Mouse (Mus musculus) midbrain, embryonic 13.5 days (tissue): Measurements from ENCODE around the gene Cpeb2. TPM values are rescaled to one million over a fixed set of nuclear protein-coding genes. Genes with fewer than 3 reads are reported as not detected.

Experiments
- ATAC-seq: fragments of 200-750 bp; cut with Nextera tagmentation; 2 replicates; pipeline ENCODE4 v1.8.0; 2017; ENCODE audit warnings: mild to moderate bottlenecking, moderate TSS enrichment, moderate library complexity
- H3K27ac ChIP-seq: fragments of 300-500 bp; sonication (generic); 2 replicates; pipeline ENCODE4 v1.5.1; 2015; ENCODE audit warnings: inconsistent platforms, mild to moderate bottlenecking, moderate library complexity
- H3K27me3 ChIP-seq: fragments of 300-500 bp; sonication (generic); 2 replicates; pipeline ENCODE4 v1.6.1; 2015; ENCODE audit warnings: mild to moderate bottlenecking, inconsistent platforms
- H3K36me3 ChIP-seq: fragments of 300-500 bp; sonication (generic); 2 replicates; pipeline ENCODE4 v1.6.1; 2015; ENCODE audit warnings: mild to moderate bottlenecking, inconsistent platforms
- H3K4me1 ChIP-seq: fragments of 300-500 bp; sonication (generic); replicated peaks from 2 replicates; pipeline ENCODE4 v1.6.1; 2015; ENCODE audit warnings: inconsistent platforms
- H3K4me2 ChIP-seq: fragments of 300-500 bp; sonication (generic); replicated peaks from 2 replicates; pipeline ENCODE4 v1.6.1; 2015; ENCODE audit warnings: moderate library complexity, mild to moderate bottlenecking, inconsistent platforms
- H3K4me3 ChIP-seq: fragments of 300-500 bp; sonication (generic); replicated peaks from 2 replicates; pipeline ENCODE4 v1.5.1; 2015; ENCODE audit warnings: mild to moderate bottlenecking, inconsistent platforms
- H3K9ac ChIP-seq: fragments of 300-500 bp; sonication (generic); replicated peaks from 2 replicates; pipeline ENCODE4 v1.6.1; 2015; ENCODE audit warnings: mild to moderate bottlenecking, inconsistent platforms
- H3K9me3 ChIP-seq: fragments of 300-500 bp; sonication (generic); 2 replicates; pipeline ENCODE4 v1.6.1; 2016; ENCODE audit warnings: mild to moderate bottlenecking, inconsistent platforms
- WGBS: fragments of 180-500 bp; shearing (Covaris S2); methylation state at CpG from one replicate; pipeline ENCODE4 v1.1.7; 2015; 5-methylcytosine and 5-hydroxymethylcytosine counted together
- polyA plus RNA-seq: library from polyadenylated mRNA; unstranded; fragments of >200 nt; fragmentation: Nextera tagmentation; extraction: Ambion mirVana; gene quantifications from 2 replicates; pipeline ENCODE4 v1.2.1, GENCODE M21; 2015

Gene Cpeb2
- polyA plus RNA-seq, 1 experiment from 2014 or later, result 12.1 TPM

- Histone ChIP-seq H3K4me3 (no peak overlapping the region), H3K27ac (no peak overlapping the region), H3K27me3 (no peaks in the 10 kb centered on the region), H3K36me3 (peaks cover 17% of the 10 kb centered on the region), H3K4me2 (no peak overlapping the region), H3K9ac (no peak overlapping the region), H3K4me1 (no peaks in the 10 kb centered on the region), H3K9me3 (no peaks in the 10 kb centered on the region)
- WGBS, result 90% methylated on average over 4 of the region's 4 CpGs
- no peak for ATAC-seq
Observed at GRCm38 (mm10) chr5:43293136-43293535, 60.2 kb downstream of the Cpeb2 start.

DNA sequence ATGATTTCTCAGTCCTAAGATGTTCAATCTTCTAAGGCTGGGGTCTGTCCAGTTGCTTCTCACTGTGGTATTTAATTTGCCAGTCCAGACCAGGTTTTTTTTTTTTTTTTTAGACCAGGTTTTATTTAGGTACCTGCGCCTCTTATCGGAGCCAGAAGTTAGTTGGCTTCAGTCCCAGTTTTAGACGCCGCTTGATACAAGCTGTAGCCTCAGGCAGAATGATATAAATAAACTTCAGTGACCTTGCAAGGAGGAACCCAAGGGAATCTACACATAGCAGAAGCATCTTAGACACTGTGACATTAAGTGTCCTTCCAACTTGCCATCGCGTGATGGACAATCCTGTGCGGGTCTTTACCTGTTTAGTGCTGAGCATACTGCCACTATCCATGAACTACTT, 64.5 kb downstream of the Cpeb2 start:
- Histone ChIP-seq H3K9ac (no peak overlapping the region), H3K4me1 (no peaks in the 10 kb centered on the region), H3K27ac (no peak overlapping the region), H3K27me3 (no peaks in the 10 kb centered on the region), H3K4me3 (no peak overlapping the region), H3K4me2 (no peak overlapping the region), H3K36me3 (peaks cover 2% of the 10 kb centered on the region; the same call in 1 of the 2 replicates), H3K9me3 (no peaks in the 10 kb centered on the region)
- 95% methylated on average over 7 of the region's 7 CpGs for WGBS
- ATAC-seq, result no peak

DNA sequence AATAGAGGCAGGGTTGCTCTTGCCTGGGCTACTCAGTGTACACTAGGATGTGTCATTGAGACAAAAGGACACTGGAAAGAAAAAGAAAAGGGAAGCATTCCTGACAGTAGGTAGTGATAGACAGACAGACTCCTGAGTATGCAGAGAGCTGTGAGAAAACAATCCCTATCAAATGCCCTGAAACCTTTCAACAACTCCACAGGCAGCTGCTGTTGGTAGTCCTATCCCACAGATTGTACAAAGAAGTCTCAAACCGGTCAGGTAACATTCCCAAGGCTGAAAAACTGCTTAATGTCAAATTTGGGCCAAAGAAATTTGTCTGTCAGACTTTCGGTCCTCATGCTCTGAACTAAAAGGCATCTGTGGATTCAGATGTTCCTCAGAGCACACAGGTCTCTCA, 66.0 kb downstream of the Cpeb2 start:
- no peaks in the 10 kb centered on the region for H3K9me3 ChIP-seq
- H3K9ac ChIP-seq, result no peak overlapping the region
- H3K27me3 ChIP-seq, result no peaks in the 10 kb centered on the region
- no peaks in the 10 kb centered on the region for H3K4me1 ChIP-seq
- H3K4me3 ChIP-seq, result no peak overlapping the region
- H3K4me2 ChIP-seq, result no peak overlapping the region
- H3K27ac ChIP-seq, result no peak overlapping the region
- ATAC-seq, result no peak
- 94% methylated on average over 2 of the region's 2 CpGs for WGBS
- H3K36me3 ChIP-seq, result no peaks in the 10 kb centered on the region

DNA sequence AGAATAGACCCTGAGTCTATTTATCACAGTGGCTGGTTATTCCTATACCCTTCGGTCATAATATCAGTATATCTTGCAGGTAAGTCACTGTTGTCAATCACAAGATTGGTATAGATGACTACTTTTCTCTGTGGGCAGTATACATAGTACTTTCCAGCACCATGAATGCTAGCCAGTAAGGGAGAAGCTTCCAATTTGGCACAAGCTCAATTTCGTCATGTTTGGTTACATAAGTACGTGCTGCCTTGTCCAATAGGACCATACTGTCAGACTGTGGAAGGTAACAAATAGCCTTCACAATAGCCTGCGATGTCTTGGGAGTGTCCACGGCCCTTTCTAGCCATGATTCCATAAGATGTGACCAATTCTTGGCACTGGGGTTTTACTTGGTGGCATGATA, 67.1 kb downstream of the Cpeb2 start:
- Histone ChIP-seq H3K9me3 (no peaks in the 10 kb centered on the region), H3K4me2 (no peak overlapping the region), H3K4me3 (no peak overlapping the region), H3K4me1 (no peaks in the 10 kb centered on the region), H3K36me3 (no peaks in the 10 kb centered on the region), H3K27me3 (no peaks in the 10 kb centered on the region), H3K27ac (no peak overlapping the region), H3K9ac (no peak overlapping the region)
- ATAC-seq, result no peak
- 91% methylated on average over 5 of the region's 5 CpGs for WGBS

GRCm38 (mm10) chr5:43300979-43301378, 68.0 kb downstream of the Cpeb2 start:
- Histone ChIP-seq H3K36me3 (no peaks in the 10 kb centered on the region), H3K4me3 (no peak overlapping the region), H3K27ac (no peak overlapping the region), H3K9me3 (no peaks in the 10 kb centered on the region), H3K4me1 (no peaks in the 10 kb centered on the region), H3K27me3 (no peaks in the 10 kb centered on the region), H3K4me2 (no peak overlapping the region), H3K9ac (no peak overlapping the region)
- whole genome bisulfite sequencing, result 59% methylated on average over 3 of the region's 3 CpGs
- ATAC-seq, result no peak

DNA sequence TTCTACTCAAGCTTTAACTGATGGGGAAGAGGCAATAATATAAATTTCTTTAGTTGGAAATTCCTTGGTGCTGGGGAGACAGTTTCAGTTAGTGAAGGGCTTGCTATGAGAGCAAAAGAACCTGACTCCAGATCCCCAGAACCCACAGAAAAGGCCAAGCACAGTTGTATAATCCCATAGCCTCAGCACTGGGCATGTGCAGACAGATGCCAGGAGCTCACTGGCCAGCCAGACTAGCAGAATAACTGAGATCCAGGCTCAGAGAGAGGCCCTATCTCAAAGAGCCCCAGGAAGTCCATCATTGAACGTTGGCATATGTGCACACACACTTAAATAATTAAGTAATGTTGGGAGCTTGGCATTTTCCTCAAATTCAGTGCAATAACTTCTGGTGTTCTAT, 70.5 kb downstream of the Cpeb2 start:
- Histone ChIP-seq H3K4me3 (no peak overlapping the region), H3K27ac (no peak overlapping the region), H3K27me3 (no peaks in the 10 kb centered on the region), H3K4me1 (no peaks in the 10 kb centered on the region), H3K9me3 (no peaks in the 10 kb centered on the region), H3K4me2 (no peak overlapping the region), H3K9ac (no peak overlapping the region), H3K36me3 (no peaks in the 10 kb centered on the region)
- ATAC-seq, result no peak
- WGBS, result 78% methylated on average over 1 of the region's 1 CpGs

GRCm38 (mm10) chr5:43305449-43305848, 72.5 kb downstream of the Cpeb2 start:
- H3K36me3 ChIP-seq, result no peaks in the 10 kb centered on the region
- H3K27me3 ChIP-seq, result no peaks in the 10 kb centered on the region
- no peak overlapping the region for H3K4me2 ChIP-seq
- no peaks in the 10 kb centered on the region for H3K4me1 ChIP-seq
- H3K4me3 ChIP-seq, result no peak overlapping the region
- no peak overlapping the region for H3K27ac ChIP-seq
- no peak overlapping the region for H3K9ac ChIP-seq
- ATAC-seq, result no peak
- no peaks in the 10 kb centered on the region for H3K9me3 ChIP-seq
- WGBS, result 92% methylated on average over 3 of the region's 3 CpGs

- H3K27ac ChIP-seq, result no peak overlapping the region
- H3K9ac ChIP-seq, result no peak overlapping the region
- H3K4me1 ChIP-seq, result no peaks in the 10 kb centered on the region
- no peaks in the 10 kb centered on the region for H3K36me3 ChIP-seq
- no peaks in the 10 kb centered on the region for H3K27me3 ChIP-seq
- WGBS, result 47% methylated on average over 4 of the region's 4 CpGs
- no peak overlapping the region for H3K4me3 ChIP-seq
- no peak overlapping the region for H3K4me2 ChIP-seq
- no peaks in the 10 kb centered on the region for H3K9me3 ChIP-seq
- 0 out of 2 replicates have a peak, but pooled peaks have one; percentile 24 for ATAC-seq
Observed at GRCm38 (mm10) chr5:43309961-43310360, 77.0 kb downstream of the Cpeb2 start.

DNA sequence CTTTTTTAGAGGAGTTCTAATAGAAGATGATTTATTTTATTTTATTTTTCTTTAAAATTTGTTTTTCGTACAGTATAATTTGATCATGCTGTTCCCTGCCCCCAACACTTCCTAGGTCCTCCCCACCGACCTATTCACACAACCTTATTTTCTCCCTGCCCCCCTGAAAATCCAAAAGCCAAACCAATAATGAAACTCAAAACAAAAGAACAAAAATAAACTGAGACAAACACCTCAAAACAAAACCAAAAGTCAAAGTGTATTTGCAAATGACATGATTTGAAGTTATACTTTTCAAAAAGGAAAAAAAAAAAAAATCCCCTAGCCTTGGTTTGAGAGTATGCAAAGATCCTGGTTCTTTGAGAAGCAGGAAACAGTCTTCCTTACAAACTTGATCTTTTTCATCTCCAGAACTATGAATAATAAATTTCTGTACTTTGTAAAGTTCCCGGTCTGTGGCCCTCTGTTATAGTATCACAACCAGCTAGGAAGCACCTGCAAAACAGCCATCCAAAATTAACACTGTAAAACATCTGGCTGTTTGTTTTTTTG, 91.4 kb downstream of the Cpeb2 start:
- no peak overlapping the region for H3K4me3 ChIP-seq
- H3K27ac ChIP-seq, result no peak overlapping the region
- no peak overlapping the region for H3K4me2 ChIP-seq
- H3K27me3 ChIP-seq, result no peaks in the 10 kb centered on the region
- no peaks in the 10 kb centered on the region for H3K4me1 ChIP-seq
- WGBS, result 91% methylated on average over 3 of the region's 3 CpGs
- no peaks in the 10 kb centered on the region for H3K36me3 ChIP-seq
- no peaks in the 10 kb centered on the region for H3K9me3 ChIP-seq
- no peak overlapping the region for H3K9ac ChIP-seq
- no peak for ATAC-seq

GRCm38 (mm10) chr5:43325561-43325960, 92.6 kb downstream of the Cpeb2 start:
- Histone ChIP-seq H3K27me3 (no peaks in the 10 kb centered on the region), H3K36me3 (no peaks in the 10 kb centered on the region), H3K9ac (no peak overlapping the region), H3K4me2 (no peak overlapping the region), H3K4me3 (no peak overlapping the region), H3K9me3 (no peaks in the 10 kb centered on the region), H3K27ac (no peak overlapping the region), H3K4me1 (no peaks in the 10 kb centered on the region)
- 82% methylated on average over 4 of the region's 4 CpGs for WGBS
- no peak for ATAC-seq

GRCm38 (mm10) chr5:43328579-43328978, 95.6 kb downstream of the Cpeb2 start:
- no peak for ATAC-seq
- no peak overlapping the region for H3K4me3 ChIP-seq
- no peak overlapping the region for H3K4me2 ChIP-seq
- no peak overlapping the region for H3K9ac ChIP-seq
- no peaks in the 10 kb centered on the region for H3K27me3 ChIP-seq
- 54% methylated on average over 4 of the region's 4 CpGs for WGBS
- H3K36me3 ChIP-seq, result no peaks in the 10 kb centered on the region
- H3K9me3 ChIP-seq, result no peaks in the 10 kb centered on the region
- H3K27ac ChIP-seq, result no peak overlapping the region
- H3K4me1 ChIP-seq, result no peaks in the 10 kb centered on the region

DNA sequence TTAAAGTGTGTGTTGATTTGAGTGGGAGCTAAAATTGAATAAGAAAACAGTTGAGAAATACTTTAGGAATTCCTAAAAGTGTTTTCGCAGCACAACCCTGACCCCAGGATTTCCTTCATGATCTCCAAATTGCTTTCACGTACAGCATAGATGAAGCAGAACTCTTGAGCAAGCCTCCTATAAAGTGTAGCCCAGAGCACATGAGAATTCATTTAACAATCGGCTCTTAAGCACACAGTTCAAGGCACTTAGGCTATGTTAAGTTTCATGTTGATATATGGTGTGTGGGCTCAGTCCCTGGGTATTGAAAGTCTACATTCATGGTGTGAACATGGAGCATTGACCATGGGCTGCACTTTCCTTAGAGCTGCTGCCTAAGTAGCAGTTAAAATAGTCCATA, 97.3 kb downstream of the Cpeb2 start:
- no peak for ATAC-seq
- Histone ChIP-seq H3K27ac (no peak overlapping the region), H3K9me3 (no peaks in the 10 kb centered on the region), H3K4me2 (no peak overlapping the region), H3K4me1 (no peaks in the 10 kb centered on the region), H3K4me3 (no peak overlapping the region), H3K36me3 (no peaks in the 10 kb centered on the region), H3K9ac (no peak overlapping the region), H3K27me3 (no peaks in the 10 kb centered on the region)
- WGBS, result 93% methylated on average over 3 of the region's 3 CpGs

DNA sequence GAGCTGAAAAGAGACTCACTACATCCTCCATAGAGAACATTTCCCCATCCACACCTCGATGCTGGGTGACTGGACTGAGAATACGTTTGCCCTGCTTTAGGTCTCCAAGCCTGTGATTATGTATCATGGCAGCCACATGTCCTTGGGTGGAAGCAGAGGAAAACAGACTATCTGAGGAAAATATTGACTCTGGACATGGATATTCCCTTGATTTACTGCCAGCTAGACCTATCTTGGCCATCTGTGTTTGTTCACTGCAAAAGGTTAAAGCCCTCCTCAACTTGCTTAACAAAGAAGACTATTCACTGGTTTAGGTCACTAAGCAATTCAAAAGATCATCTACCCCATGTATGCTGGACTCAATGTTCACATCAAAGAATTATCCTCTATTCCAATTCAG, 101.5 kb downstream of the Cpeb2 start:
- Histone ChIP-seq H3K27me3 (no peaks in the 10 kb centered on the region), H3K9ac (no peak overlapping the region), H3K9me3 (no peaks in the 10 kb centered on the region), H3K27ac (no peak overlapping the region), H3K4me3 (no peak overlapping the region), H3K36me3 (no peaks in the 10 kb centered on the region), H3K4me1 (no peaks in the 10 kb centered on the region), H3K4me2 (no peak overlapping the region)
- ATAC-seq, result no peak
- 79% methylated on average over 2 of the region's 2 CpGs for WGBS
